Mouse (Mus musculus) heart, adult 18-20 months (tissue): Measurements from ENCODE around the gene Ptpn11. TPM values are rescaled to one million over a fixed set of nuclear protein-coding genes. Genes with fewer than 3 reads are reported as not detected.

Source experiments
- DNase-seq, 2 experiments: peaks; one replicate each; pipeline ENCODE4 v3.0.0; 2021 to 2022; ENCODE audit warnings: mixed read lengths in 1 of 2
- total RNA-seq, 2 experiments: library from RNA; stranded (reverse); gene quantifications; 2 replicates each; pipeline ENCODE4 v1.2.3; 2021

Ptpn11 gene
- total RNA-seq, 2 experiments from 2014 or later, result 172 to 174 TPM

- DNase-seq, result no peak
These were observed 6.8 kb downstream of the Ptpn11 start for GRCm38 (mm10) chr5:121184375-121184774.

- no peak for DNase-seq
These were observed 7.9 kb downstream of the Ptpn11 start for GRCm38 (mm10) chr5:121183269-121183668.

- DNase-seq, result no peak
These were observed 11.9 kb downstream of the Ptpn11 start for GRCm38 (mm10) chr5:121179077-121179857.

- no peak for DNase-seq
These were observed 18.4 kb downstream of the Ptpn11 start for GRCm38 (mm10) chr5:121172835-121173234.

- DNase-seq, result no peak
These were observed 21.6 kb downstream of the Ptpn11 start for GRCm38 (mm10) chr5:121169588-121169987.

- no peak for DNase-seq
These were observed 24.3 kb downstream of the Ptpn11 start for GRCm38 (mm10) chr5:121166884-121167283.

- DNase-seq, result no peak
These were observed 28.3 kb downstream of the Ptpn11 start for GRCm38 (mm10) chr5:121162923-121163322.

- no peak for DNase-seq
These were observed 28.9 kb downstream of the Ptpn11 start for GRCm38 (mm10) chr5:121162285-121162684.

GRCm38 (mm10) chr5:121158966-121159365, 32.2 kb downstream of the Ptpn11 start:
- DNase-seq, result no peak

GRCm38 (mm10) chr5:121157489-121157888, 33.7 kb downstream of the Ptpn11 start:
- no peak for DNase-seq

GRCm38 (mm10) chr5:121157017-121157416, 34.2 kb downstream of the Ptpn11 start:
- no peak for DNase-seq

- no peak for DNase-seq
These were observed 35.1 kb downstream of the Ptpn11 start for GRCm38 (mm10) chr5:121156121-121156520.

GRCm38 (mm10) chr5:121150684-121151083, 40.5 kb downstream of the Ptpn11 start:
- DNase-seq, result no peak

- DNase-seq, result no peak
These were observed 42.0 kb downstream of the Ptpn11 start for GRCm38 (mm10) chr5:121149246-121149645.

- DNase-seq, result peak; percentile 24 to 34
These were observed 44.9 kb downstream of the Ptpn11 start for GRCm38 (mm10) chr5:121146275-121146674.

- DNase-seq, result no peak
These were observed 45.6 kb downstream of the Ptpn11 start for GRCm38 (mm10) chr5:121145609-121146008.

GRCm38 (mm10) chr5:121144441-121145238, 46.6 kb downstream of the Ptpn11 start:
- DNase-seq, result no peak

- DNase-seq, result no peak
These were observed 48.6 kb downstream of the Ptpn11 start for GRCm38 (mm10) chr5:121142431-121143119.

GRCm38 (mm10) chr5:121140276-121140675, 50.9 kb downstream of the Ptpn11 start:
- DNase-seq, result peak; percentile 31 to 49

GRCm38 (mm10) chr5:121137125-121137524, 54.1 kb downstream of the Ptpn11 start:
- no peak for DNase-seq

GRCm38 (mm10) chr5:121131801-121132200, 59.4 kb downstream of the Ptpn11 start:
- no peak for DNase-seq

GRCm38 (mm10) chr5:121129254-121129653, 61.9 kb downstream of the Ptpn11 start:
- no peak for DNase-seq

GRCm38 (mm10) chr5:121126051-121126450, 65.1 kb downstream of the Ptpn11 start:
- no peak for DNase-seq
